Mouse (Mus musculus) hindbrain, postnatal 0 days (tissue): Measurements from ENCODE around the gene Ccdc181. TPM values are rescaled to one million over a fixed set of nuclear protein-coding genes. Genes with fewer than 3 reads are reported as not detected.

Source experiments
- ATAC-seq: fragments of 200-750 bp; cut with Nextera tagmentation; 2 replicates; pipeline ENCODE4 v1.8.0; 2017; ENCODE audit warnings: mild to moderate bottlenecking, moderate TSS enrichment, moderate library complexity
- DNase-seq: peaks from one replicate; pipeline ENCODE4 v3.0.0-alpha.2; 2015; ENCODE audit warnings: low spot score
- H3K27ac ChIP-seq: fragments of 300-500 bp; sonication (generic); 2 replicates; pipeline ENCODE4 v1.5.1; 2014; ENCODE audit warnings: mild to moderate bottlenecking
- H3K27me3 ChIP-seq: fragments of 300-500 bp; sonication (generic); 2 replicates; pipeline ENCODE4 v1.6.1; 2014; ENCODE audit warnings: low read length, mixed read lengths; ENCODE audit not compliant: insufficient read depth
- H3K36me3 ChIP-seq: fragments of 300-500 bp; sonication (generic); 2 replicates; pipeline ENCODE4 v1.6.1; 2014; ENCODE audit warnings: low read length, mixed read lengths; ENCODE audit not compliant: insufficient read depth
- H3K4me1 ChIP-seq: fragments of 300-500 bp; sonication (generic); 2 replicates; pipeline ENCODE4 v1.6.1; 2014; ENCODE audit warnings: antibody characterized with exemption, low read length, mixed read lengths; ENCODE audit not compliant: insufficient read depth
- H3K4me2 ChIP-seq: fragments of 300-500 bp; sonication (generic); 2 replicates; pipeline ENCODE4 v1.6.1; 2014; ENCODE audit warnings: low read depth, mild to moderate bottlenecking, low read length, moderate library complexity, mixed read lengths
- H3K4me3 ChIP-seq: fragments of 300-500 bp; sonication (generic); 2 replicates; pipeline ENCODE4 v1.5.1; 2014; ENCODE audit warnings: low read length
- H3K9ac ChIP-seq: fragments of 300-500 bp; sonication (generic); replicated peaks from 2 replicates; pipeline ENCODE4 v1.6.1; 2014; ENCODE audit warnings: mild to moderate bottlenecking, low read length, moderate library complexity, mixed read lengths
- H3K9me3 ChIP-seq: fragments of 300-500 bp; sonication (generic); 2 replicates; pipeline ENCODE4 v1.6.1; 2016; ENCODE audit warnings: low read length, mixed read lengths
- CTCF ChIP-seq: IDR thresholded peaks from 2 replicates; pipeline ENCODE4 v1.5.1; 2016; ENCODE audit warnings: antibody characterized with exemption, control low read depth, low read depth
- WGBS: fragments of 180-500 bp; shearing (Covaris S2); extraction: QIAGEN DNeasy Blood & Tissue Kit; methylation state at CpG from one replicate; pipeline ENCODE4 v1.1.7; 2014; 5-methylcytosine and 5-hydroxymethylcytosine counted together
- polyA plus RNA-seq: library from polyadenylated mRNA; unstranded; fragments of >200 nt; fragmentation: Nextera tagmentation; extraction: Ambion mirVana; gene quantifications from 2 replicates; pipeline ENCODE4 v1.2.1, GENCODE M21; 2015
- total RNA-seq: library from RNA; depleted of rRNA; stranded (reverse); fragments of >200 nt; gene quantifications from 2 replicates; pipeline ENCODE4 v1.2.3, GENCODE M21; 2014

Gene Ccdc181
- total and polyA plus RNA-seq, 2 experiments from 2014 or later: 5.8 to 25.0 TPM

DNA sequence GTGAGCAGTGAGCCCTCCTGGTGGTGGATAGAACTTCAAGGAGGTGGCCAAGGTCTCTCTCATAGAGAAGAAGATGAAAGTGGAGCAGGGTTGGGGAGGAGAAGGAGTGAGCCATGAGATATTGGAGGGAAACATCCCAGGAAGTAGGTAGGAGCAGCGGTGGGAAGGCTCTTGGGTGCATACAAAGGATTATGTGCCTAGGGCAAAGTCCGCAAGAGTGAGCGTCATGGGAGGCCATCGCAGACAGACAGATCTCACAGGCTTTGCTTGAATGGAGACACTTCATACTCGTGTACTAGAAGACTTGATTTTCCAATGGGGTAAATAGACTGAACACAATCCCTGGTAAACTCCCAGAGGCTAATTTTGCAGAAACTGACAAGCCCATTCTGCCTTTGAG lies 43.1 kb downstream of the Ccdc181 start:
- 91% methylated on average over 5 of the region's 5 CpGs for WGBS
- TF ChIP-seq CTCF: no peak
- no peak for DNase-seq

DNA sequence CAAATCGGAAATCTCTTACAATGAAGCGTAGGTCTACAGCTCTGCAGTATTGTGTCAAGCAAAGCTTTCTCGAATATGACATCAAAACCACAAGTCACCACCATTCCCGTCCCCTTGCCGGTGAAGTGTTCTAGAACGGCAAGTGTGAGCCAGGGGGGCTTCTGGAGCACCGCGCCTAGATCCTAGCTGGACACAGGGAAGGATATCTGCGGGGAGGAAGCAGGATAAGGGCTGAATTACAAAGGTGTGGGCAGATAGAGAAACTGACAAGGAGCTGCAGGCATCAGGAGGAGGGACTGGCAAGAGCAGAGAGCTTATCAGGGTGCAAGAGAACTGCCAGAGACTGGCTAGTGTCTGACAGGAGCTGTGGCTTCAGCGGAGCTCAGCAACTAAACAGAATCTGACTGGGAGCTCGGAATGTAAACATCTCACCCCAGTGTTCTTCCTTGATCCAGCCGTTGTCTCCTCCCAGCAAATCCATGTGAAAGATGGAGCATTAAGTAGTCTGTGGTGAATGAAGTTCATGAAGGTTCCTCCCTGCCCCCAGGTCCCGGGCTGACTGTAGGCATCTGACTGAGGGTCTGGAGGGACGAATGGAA lies 44.3 kb downstream of the Ccdc181 start:
- WGBS: 76% methylated on average over 14 of the region's 14 CpGs

More for the DNA sequence above, 43.1 kb downstream of the Ccdc181 start:
- ATAC-seq: no peak
- Histone ChIP-seq H3K4me2 (no peak overlapping the region), H3K9me3 (no peaks in the 10 kb centered on the region), H3K4me1 (no peaks in the 10 kb centered on the region), H3K9ac (no peak overlapping the region), H3K27me3 (no peaks in the 10 kb centered on the region), H3K27ac (no peak overlapping the region), H3K4me3 (no peak overlapping the region), H3K36me3 (no peaks in the 10 kb centered on the region)

DNA sequence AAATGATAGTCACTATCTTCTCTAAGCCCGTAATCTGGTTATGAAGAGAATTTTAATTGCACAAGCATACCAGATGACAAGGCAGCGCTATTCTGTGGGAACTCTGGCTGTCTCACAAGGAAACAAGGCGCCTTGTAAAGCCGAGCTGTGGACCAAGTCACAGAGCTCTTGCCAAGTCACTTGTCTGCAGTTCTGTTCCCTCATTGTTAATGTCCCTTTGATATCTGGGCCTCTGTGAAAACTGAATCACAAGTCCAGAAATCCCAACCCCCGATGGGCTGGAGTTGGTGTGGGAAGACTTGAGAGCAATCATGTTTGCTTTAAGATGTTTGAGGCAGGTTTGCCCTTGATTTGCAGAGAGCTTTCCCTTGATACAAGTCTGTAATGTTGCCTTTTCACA lies 45.3 kb downstream of the Ccdc181 start:
- TF ChIP-seq CTCF: no peak
- Histone ChIP-seq H3K4me1 (no peaks in the 10 kb centered on the region), H3K4me2 (no peak overlapping the region), H3K36me3 (no peaks in the 10 kb centered on the region), H3K9ac (no peak overlapping the region), H3K9me3 (no peaks in the 10 kb centered on the region), H3K4me3 (no peak overlapping the region), H3K27ac (peak overlapping the region; percentile 74), H3K27me3 (no peaks in the 10 kb centered on the region)
- ATAC-seq: peak; percentile 66
- DNase-seq: peak; percentile 67
- 45% methylated on average over 5 of the region's 5 CpGs for WGBS

More for the DNA sequence above, 44.3 kb downstream of the Ccdc181 start:
- no peak for TF ChIP-seq CTCF
- Histone ChIP-seq H3K9me3 (no peaks in the 10 kb centered on the region), H3K4me1 (no peaks in the 10 kb centered on the region), H3K27ac (peak overlapping the region; percentile 26; the same call in 1 of the 2 replicates), H3K36me3 (no peaks in the 10 kb centered on the region), H3K4me3 (no peak overlapping the region), H3K4me2 (no peak overlapping the region), H3K9ac (0 out of 2 replicates have a peak overlapping the region, but pooled peaks have one; percentile 9), H3K27me3 (no peaks in the 10 kb centered on the region)
- DNase-seq (no peak), ATAC-seq (no peak)

DNA sequence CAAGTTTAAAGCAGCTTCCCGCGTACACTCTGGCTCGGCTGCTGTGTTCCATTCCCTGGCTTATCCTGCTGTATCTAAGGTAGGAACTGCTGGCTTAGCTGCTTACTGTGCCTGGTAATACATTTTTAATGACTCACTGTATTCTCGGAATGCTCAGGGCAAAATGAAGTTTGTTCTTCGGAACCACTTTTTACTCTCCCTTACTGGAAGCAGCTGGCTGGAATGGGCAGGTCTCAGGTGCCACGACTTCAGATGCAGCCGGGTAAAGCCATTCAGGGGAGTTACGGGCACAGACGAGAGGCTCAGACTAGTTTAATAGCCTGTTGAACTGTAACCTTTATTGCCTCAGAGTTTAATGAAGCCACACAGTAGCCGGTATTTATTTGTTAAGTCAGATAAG lies 46.0 kb downstream of the Ccdc181 start:
- no peak for TF ChIP-seq CTCF
- H3K36me3 ChIP-seq: no peaks in the 10 kb centered on the region
- H3K4me2 ChIP-seq: no peak overlapping the region
- no peaks in the 10 kb centered on the region for H3K27me3 ChIP-seq
- H3K4me1 ChIP-seq: no peaks in the 10 kb centered on the region
- DNase-seq (no peak), ATAC-seq (no peak)
- H3K4me3 ChIP-seq: no peak overlapping the region
- peak overlapping the region; percentile 74 for H3K27ac ChIP-seq
- 58% methylated on average over 10 of the region's 10 CpGs for WGBS
- no peaks in the 10 kb centered on the region for H3K9me3 ChIP-seq
- no peak overlapping the region for H3K9ac ChIP-seq

DNA sequence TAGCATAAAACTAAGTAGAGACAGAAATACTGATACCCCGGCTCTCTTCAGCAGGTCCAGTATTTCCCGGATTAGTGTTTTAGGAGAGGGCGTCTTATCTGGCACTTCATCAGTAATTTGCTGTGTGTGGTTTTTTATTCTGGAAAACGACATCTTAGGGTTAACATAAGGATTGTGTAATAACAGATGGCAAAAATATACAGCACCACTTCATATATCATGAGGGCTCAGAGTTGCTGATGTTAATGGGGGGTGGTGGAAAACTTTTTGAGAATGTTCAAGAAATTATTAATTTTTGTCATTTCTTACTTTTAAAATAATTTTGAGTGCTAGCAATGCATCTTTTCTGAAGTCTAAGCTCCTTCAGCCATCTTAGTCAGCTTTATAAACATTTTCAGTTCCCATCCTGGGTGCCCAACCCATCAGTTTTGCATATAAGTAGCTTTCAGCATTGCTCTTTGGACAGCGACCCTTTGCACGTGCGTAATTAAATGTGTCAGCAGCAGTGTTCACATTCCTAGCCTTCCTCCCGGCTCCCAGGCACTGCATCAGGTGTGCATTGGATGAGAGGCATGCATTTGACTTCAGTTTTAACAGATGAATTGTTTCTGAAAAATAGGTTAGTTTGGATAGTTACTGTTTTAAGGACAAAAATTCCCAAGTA lies 47.7 kb downstream of the Ccdc181 start:
- Histone ChIP-seq H3K36me3 (no peaks in the 10 kb centered on the region), H3K9me3 (no peaks in the 10 kb centered on the region), H3K4me1 (no peaks in the 10 kb centered on the region), H3K4me3 (no peak overlapping the region), H3K9ac (no peak overlapping the region), H3K27me3 (no peaks in the 10 kb centered on the region), H3K4me2 (no peak overlapping the region), H3K27ac (no peak overlapping the region)
- no peak for TF ChIP-seq CTCF
- no peak for DNase-seq
- 90% methylated on average over 8 of the region's 8 CpGs for WGBS
- no peak for ATAC-seq

DNA sequence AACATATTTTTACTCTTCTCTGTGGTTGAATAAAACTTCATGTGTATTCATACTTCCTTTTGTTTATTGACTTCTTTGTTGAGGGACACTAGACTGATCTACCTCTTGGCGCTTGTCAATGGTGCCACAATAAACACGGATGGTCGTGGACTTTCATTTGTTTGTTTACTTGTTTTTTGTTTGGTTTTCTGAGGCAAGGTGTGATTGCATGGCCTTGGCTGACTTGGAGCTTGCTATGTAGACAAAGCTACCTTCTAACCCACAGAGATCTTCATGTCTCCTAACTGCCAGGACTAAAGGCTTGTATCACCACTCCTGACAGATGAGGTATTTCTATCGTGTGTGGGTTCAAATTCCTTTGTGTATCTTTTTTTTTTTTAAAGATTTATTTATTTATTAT lies 48.8 kb downstream of the Ccdc181 start:
- Histone ChIP-seq H3K27ac (no peak overlapping the region), H3K4me3 (no peak overlapping the region), H3K27me3 (no peaks in the 10 kb centered on the region), H3K9ac (no peak overlapping the region), H3K9me3 (no peaks in the 10 kb centered on the region), H3K4me1 (no peaks in the 10 kb centered on the region), H3K4me2 (no peak overlapping the region), H3K36me3 (no peaks in the 10 kb centered on the region)
- no peak for ATAC-seq
- DNase-seq: no peak
- 85% methylated on average over 4 of the region's 4 CpGs for WGBS
- no peak for TF ChIP-seq CTCF

DNA sequence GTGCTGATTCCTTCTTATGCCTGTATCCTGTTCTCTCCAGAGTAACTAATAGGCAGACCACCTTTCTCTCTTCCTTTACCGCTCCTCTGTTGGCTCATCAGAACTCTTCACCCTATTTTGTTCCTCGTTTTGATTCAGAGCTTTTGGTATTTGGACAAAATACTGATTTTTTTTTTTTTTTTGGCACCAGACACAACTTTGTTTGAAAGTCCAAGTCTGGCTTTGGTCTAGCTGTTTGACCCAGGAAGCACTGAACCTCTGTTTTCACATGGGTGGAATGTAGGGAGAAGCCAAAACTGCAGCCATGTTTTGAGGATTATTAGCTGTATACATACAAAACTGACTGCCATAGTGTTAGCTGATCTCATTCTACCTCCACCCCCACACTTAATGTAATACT lies 49.5 kb downstream of the Ccdc181 start:
- no peaks in the 10 kb centered on the region for H3K4me1 ChIP-seq
- TF ChIP-seq CTCF: no peak
- H3K4me3 ChIP-seq: no peak overlapping the region
- ATAC-seq (no peak), DNase-seq (no peak)
- H3K27ac ChIP-seq: no peak overlapping the region
- no peak overlapping the region for H3K4me2 ChIP-seq
- H3K9ac ChIP-seq: no peak overlapping the region
- no peaks in the 10 kb centered on the region for H3K36me3 ChIP-seq
- H3K9me3 ChIP-seq: no peaks in the 10 kb centered on the region
- H3K27me3 ChIP-seq: no peaks in the 10 kb centered on the region
- whole genome bisulfite sequencing: 81% methylated on average over 2 of the region's 2 CpGs
